Mouse (Mus musculus): ENCODE measurements around the gene Pax6.

DNA sequence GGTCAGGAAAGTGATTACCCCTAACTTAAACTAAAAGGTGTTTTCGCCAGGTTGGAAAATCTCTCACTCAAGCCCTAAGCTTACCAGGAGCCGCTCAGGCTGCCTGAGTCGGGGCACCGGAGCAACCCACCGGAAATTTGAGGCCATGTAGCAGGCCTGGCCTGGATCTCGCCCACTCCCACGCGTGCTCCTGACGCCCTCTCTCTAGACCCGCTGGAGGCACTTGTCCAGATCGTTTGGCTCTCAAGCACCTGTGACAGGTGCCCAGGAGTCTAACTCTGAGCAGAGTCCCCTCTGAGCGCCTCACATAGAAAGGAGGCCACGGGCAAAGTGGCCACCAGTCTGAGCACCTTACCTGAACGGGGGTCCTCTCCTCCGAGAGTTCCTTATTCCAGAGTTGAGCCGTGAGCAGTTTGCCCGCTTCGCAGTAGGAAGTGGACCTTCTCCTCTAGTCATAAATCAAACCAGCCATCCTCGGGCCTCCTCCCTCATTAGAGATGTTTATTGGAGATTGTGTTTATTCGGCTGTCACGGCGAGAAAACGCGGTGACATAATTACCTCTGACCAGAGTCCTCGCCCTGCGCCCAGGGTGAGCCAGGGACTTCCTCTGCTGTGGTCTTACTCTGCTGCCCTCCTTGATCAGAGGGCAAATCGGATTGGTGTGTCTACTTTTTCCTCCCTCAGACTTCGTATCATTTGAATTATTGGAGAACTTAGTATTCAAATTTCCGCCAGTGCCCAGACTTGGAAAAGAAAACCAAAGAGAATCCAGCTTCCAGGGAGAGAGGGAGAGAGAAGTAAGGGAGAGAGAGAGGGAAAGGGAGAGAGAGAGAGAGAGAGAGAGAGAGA is 1.4 kb downstream of the Pax6 start:
- TF ChIP-seq CTCF (IDR thresholded peaks at IDR 0.05; ENCODE audit: low read depth) (no peak), EP300 (optimal IDR thresholded peaks at IDR 0.05) (no peak)
